8 mouse cellular contexts compared by ENCODE assay signal in the genomic region with DNA sequence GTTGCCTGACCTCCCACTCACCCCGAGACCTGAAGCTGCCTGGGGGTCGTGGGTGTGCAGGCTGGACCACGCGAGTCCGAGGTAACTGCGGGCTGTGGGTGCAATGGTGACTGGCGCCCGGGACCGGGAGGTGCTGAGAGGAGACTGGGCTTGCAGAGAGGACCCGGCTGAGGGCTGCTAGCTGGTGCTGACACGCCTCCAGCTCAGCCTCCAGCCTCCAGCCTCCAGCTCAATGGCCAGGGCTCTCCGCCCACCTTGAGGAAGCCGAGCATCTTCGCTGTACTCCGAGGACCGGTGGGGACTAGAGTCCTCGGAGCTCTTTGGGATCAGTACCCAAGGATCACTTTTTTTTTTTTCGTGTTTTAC. TPM values are rescaled to one million over a fixed set of nuclear protein-coding genes. Genes with fewer than 3 reads are reported as not detected.
DNase-seq lines count a peak whose midpoint lies in the region; ATAC-seq and TF ChIP-seq lines count a peak whose summit lies in the region.

No protein-coding gene starts in this region.

- H3K27ac ChIP-seq in cerebellum, adult 2 months (ENCODE audit: insufficient read depth, low read length) = no peak overlapping the region
- H3K27ac ChIP-seq in liver, embryonic 16.5 days (ENCODE audit: low read length) = peak overlapping the region; percentile 88

- H3K4me2 ChIP-seq in liver, embryonic 16.5 days (ENCODE audit: low read depth, low read length) = peak overlapping the region; percentile 99

- no peaks in the 10 kb centered on the region for H3K27me3 ChIP-seq in cerebellum, adult 2 months (ENCODE audit: control insufficient read depth, insufficient read depth, low read length)
- no peaks in the 10 kb centered on the region for H3K27me3 ChIP-seq in liver, embryonic 16.5 days (ENCODE audit: control insufficient read depth, insufficient read depth, low read depth, low read length)

- ATAC-seq in granulocyte monocyte progenitor cell, adult 5-6 weeks (replicated peaks; ENCODE audit: poor library complexity, severe bottlenecking) = peak; percentile 66
- ATAC-seq in liver, embryonic 16.5 days (ENCODE audit: low read depth) = peak; percentile 52

- DNase-seq in cerebellum, adult 2 months = no peak
- DNase-seq in cerebellum, adult 9-10 months = no peak
- peak; percentile 45 for DNase-seq in right cerebral cortex, postnatal 14 days
- no peak for DNase-seq in right cerebral cortex, postnatal 10 days (ENCODE audit: low spot score in 2 of 2)
- DNase-seq in cerebellum, postnatal 25 days = no peak
- no peak for DNase-seq in spleen, postnatal 4 days (ENCODE audit: low spot score in 2 of 2)

- H3K36me3 ChIP-seq in liver, embryonic 16.5 days (ENCODE audit: control insufficient read depth, insufficient read depth) = no peaks in the 10 kb centered on the region

- TF ChIP-seq POLR2A in cerebellum, adult 2 months (IDR thresholded peaks at IDR 0.05; ENCODE audit: borderline replicate concordance, insufficient read depth, low read length) = no peak

- 0% methylated on average over 18 of the region's 18 CpGs for WGBS in cerebellum, adult 2 months
- WGBS in liver, embryonic 16.5 days (ENCODE audit: insufficient replicate concordance) = 1% methylated on average over 18 of the region's 18 CpGs

- H3K9ac ChIP-seq in liver, embryonic 16.5 days (ENCODE audit: low read depth, low read length) = peak overlapping the region; percentile 83

- H3K9me3 ChIP-seq in liver, embryonic 16.5 days (replicated peaks; ENCODE audit: control insufficient read depth, low read length) = 0 out of 2 replicates have a peak, but pooled peaks cover 3% of the 10 kb centered on the region

- TF ChIP-seq CTCF in cerebellum, adult 2 months (IDR thresholded peaks at IDR 0.05; ENCODE audit: borderline replicate concordance, insufficient read depth, low read depth, low read length) = no peak

- H3K4me3 ChIP-seq in cerebellum, adult 2 months (replicated peaks; ENCODE audit: insufficient read depth, low read depth, low read length) = peak overlapping the region; percentile 89
- peak overlapping the region; percentile 93 for H3K4me3 ChIP-seq in liver, embryonic 16.5 days (ENCODE audit: low read depth, low read length)

- H3K4me1 ChIP-seq in cerebellum, adult 2 months (ENCODE audit: control insufficient read depth, insufficient read depth, low read length) = no peaks in the 10 kb centered on the region
- peaks cover 25% of the 10 kb centered on the region for H3K4me1 ChIP-seq in liver, embryonic 16.5 days (ENCODE audit: control insufficient read depth, low read depth, low read length)

RNA-seq across cellular contexts. Expression of a gene that starts 0.3 kb away (rescaled TPM):
- polyA plus RNA-seq in cerebellum, adult 2 months (2012; rRNA removed) = 1.8 and 2.1 TPM in 2 replicates
- 4.0 and 4.7 TPM in 2 replicates for total RNA-seq in granulocyte monocyte progenitor cell, adult 5-6 weeks (2014; fragmentation: Nextera tagmentation)
- 7.3 and 14.4 TPM in 2 replicates for total RNA-seq in granulocyte monocyte progenitor cell, adult 5-6 weeks (2017)
- 0.98 and 1.0 TPM in 2 replicates for polyA plus RNA-seq in liver, embryonic 16.5 days (2015; fragmentation: Nextera tagmentation; extraction: Ambion mirVana)

RNA-seq across cellular contexts. Expression of a gene that starts 39.4 kb away (rescaled TPM):
- polyA plus RNA-seq in cerebellum, adult 2 months (2012; rRNA removed) = 191 and 200 TPM in 2 replicates
- total RNA-seq in granulocyte monocyte progenitor cell, adult 5-6 weeks (2014; fragmentation: Nextera tagmentation) = 83.2 and 91.2 TPM in 2 replicates
- total RNA-seq in granulocyte monocyte progenitor cell, adult 5-6 weeks (2017) = 138 and 162 TPM in 2 replicates
- 36.1 and 38.4 TPM in 2 replicates for polyA plus RNA-seq in liver, embryonic 16.5 days (2015; fragmentation: Nextera tagmentation; extraction: Ambion mirVana)
